Mouse (Mus musculus): ENCODE data around the gene Tspoap1.

GRCm38 (mm10) chr11:87722168-87722567, 38.2 kb upstream of the Tspoap1 start:
- no peak for TF ChIP-seq CTCF (IDR thresholded peaks at IDR 0.05; ENCODE audit: low read depth)
- TF ChIP-seq EP300 (IDR thresholded peaks at IDR 0.05; ENCODE audit: low read depth): no peak
